Mouse (Mus musculus) heart, adult 2 months (tissue): Measurements from ENCODE around the gene Kat8. TPM values are rescaled to one million over a fixed set of nuclear protein-coding genes. Genes with fewer than 3 reads are reported as not detected.

Source experiments
- DNase-seq, 2 experiments: peaks; one replicate each; pipeline ENCODE4 v3.0.0; 2021
- H3K27ac ChIP-seq: fragments of 200-600 bp; 2 replicates; pipeline ENCODE4 v1.8.1; 2022
- H3K27me3 ChIP-seq: fragments of 200-500 bp; 2 replicates; pipeline ENCODE4 v1.6.1; 2012; ENCODE audit warnings: mild to moderate bottlenecking, low read length, inconsistent platforms, mixed read lengths; ENCODE audit not compliant: control insufficient read depth, insufficient read depth
- H3K36me3 ChIP-seq: fragments of 200-500 bp; 2 replicates; pipeline ENCODE4 v1.6.1; 2012; ENCODE audit warnings: low read length, inconsistent platforms; ENCODE audit not compliant: control insufficient read depth, insufficient read depth
- H3K4me1 ChIP-seq: fragments of 200-500 bp; 2 replicates; pipeline ENCODE4 v1.6.1; 2011; ENCODE audit warnings: low read length; ENCODE audit not compliant: control insufficient read depth, insufficient read depth
- H3K4me3 ChIP-seq: fragments of 200-600 bp; 2 replicates; pipeline ENCODE4 v1.8.1; 2022
- H3K79me2 ChIP-seq: fragments of 200-500 bp; replicated peaks from 2 replicates; pipeline ENCODE4 v1.6.1; 2012; ENCODE audit warnings: mild to moderate bottlenecking, inconsistent platforms, low read length, moderate library complexity, mixed read lengths; ENCODE audit not compliant: control insufficient read depth, insufficient read depth
- H3K9ac ChIP-seq: fragments of 200-500 bp; 2 replicates; pipeline ENCODE4 v1.6.1; 2012; ENCODE audit warnings: low read depth, mild to moderate bottlenecking, control low read depth, inconsistent platforms, low read length, mixed read lengths
- CTCF ChIP-seq: fragments of 200-600 bp; IDR thresholded peaks from 2 replicates; pipeline ENCODE4 v1.8.1; 2022; ENCODE audit warnings: antibody characterized with exemption, mild to moderate bottlenecking, moderate library complexity
- EP300 ChIP-seq: fragments of 200-500 bp; IDR thresholded peaks from 2 replicates; pipeline ENCODE4 v1.6.1; 2011; ENCODE audit warnings: low read depth, low read length, control low read depth; ENCODE audit not compliant: insufficient read depth
- POLR2A ChIP-seq: fragments of 200-500 bp; IDR thresholded peaks from 2 replicates; pipeline ENCODE4 v1.6.1; 2011; ENCODE audit warnings: mild to moderate bottlenecking, low read depth, low read length, control low read depth; ENCODE audit not compliant: insufficient read depth
- WGBS: fragments of 180-500 bp; shearing (Covaris S2); methylation state at CpG from one replicate; pipeline ENCODE4 v1.1.7; 2018; 5-methylcytosine and 5-hydroxymethylcytosine counted together
- intact Hi-C: fragments of 180-260 bp; cut with DNase I; formaldehyde crosslinking; loops from one replicate; pipeline ENCODE4 v1.15.1; 2025
- polyA plus RNA-seq: library from polyadenylated mRNA; depleted of rRNA; stranded (reverse); fragments of >200 nt; gene quantifications from 2 replicates; pipeline ENCODE4 v1.2.3, GENCODE M21; 2012
- total RNA-seq, 2 experiments: library from RNA; stranded (reverse); gene quantifications; 2 replicates each; pipeline ENCODE4 v1.2.3; 2021

The Kat8 gene
- total and polyA plus RNA-seq, 3 experiments: 10.1 to 14.6 (median 13.8) TPM

DNA sequence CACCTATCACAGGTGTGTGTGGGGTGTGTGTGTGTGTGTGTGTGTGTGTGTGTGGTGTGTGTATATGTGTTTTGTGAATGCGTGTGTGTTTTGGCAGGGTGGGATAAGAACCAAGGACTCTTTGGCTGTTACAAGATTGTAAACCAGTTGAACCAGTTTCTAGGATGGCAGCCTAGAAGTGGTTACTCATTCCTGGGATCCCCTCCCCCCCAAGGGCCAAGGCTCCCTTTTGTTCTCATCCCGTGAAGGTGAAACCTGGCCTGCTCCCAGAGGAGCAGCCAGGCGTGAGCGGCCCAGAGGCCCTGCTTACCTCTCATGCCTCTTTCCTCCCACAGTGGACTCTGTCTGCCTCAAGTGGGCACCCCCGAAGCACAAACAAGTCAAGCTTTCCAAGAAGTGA is 12.9 kb downstream of the Kat8 start:
- H3K9ac ChIP-seq: no peak overlapping the region
- H3K27ac ChIP-seq: no peak overlapping the region
- 85% methylated on average over 5 of the region's 5 CpGs for WGBS
- TF ChIP-seq POLR2A (no peak), EP300 (no peak), CTCF (no peak)
- H3K27me3 ChIP-seq: peaks cover 2% of the 10 kb centered on the region; the same call in 1 of the 2 replicates
- H3K4me3 ChIP-seq: no peak overlapping the region
- no peaks in the 10 kb centered on the region for H3K36me3 ChIP-seq
- intact Hi-C loops: no loop called here
- no peaks in the 10 kb centered on the region for H3K79me2 ChIP-seq
- DNase-seq: no peak
- H3K4me1 ChIP-seq: no peaks in the 10 kb centered on the region

DNA sequence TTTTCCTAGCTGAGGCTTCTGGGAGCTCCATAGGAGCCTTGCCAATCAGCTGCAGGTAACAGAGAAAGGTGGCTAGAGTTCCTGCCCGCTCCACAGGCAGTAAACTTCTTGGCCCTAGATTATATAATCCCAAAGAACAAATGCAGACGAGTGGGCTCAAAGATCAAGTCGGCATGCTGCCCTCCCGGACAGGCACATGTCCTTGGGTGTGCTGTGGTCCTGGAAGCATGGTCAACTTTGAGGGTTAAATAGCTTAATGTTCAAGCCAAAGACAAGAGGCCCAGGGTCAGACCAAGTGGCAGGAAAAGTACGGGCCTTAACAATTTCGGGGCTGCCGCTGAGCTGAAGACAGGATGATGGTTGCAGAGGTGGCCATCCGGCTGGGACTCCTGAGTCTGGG is 13.8 kb downstream of the Kat8 start:
- no peaks in the 10 kb centered on the region for H3K79me2 ChIP-seq
- H3K4me3 ChIP-seq: no peak overlapping the region
- H3K4me1 ChIP-seq: no peaks in the 10 kb centered on the region
- no peak overlapping the region for H3K27ac ChIP-seq
- H3K27me3 ChIP-seq: peaks cover 2% of the 10 kb centered on the region; the same call in 1 of the 2 replicates
- no peak overlapping the region for H3K9ac ChIP-seq
- intact Hi-C loops: no loop called here
- TF ChIP-seq EP300: no peak
- no peak for TF ChIP-seq CTCF
- no peak for TF ChIP-seq POLR2A
- H3K36me3 ChIP-seq: no peaks in the 10 kb centered on the region
- 89% methylated on average over 8 of the region's 8 CpGs for WGBS
- no peak for DNase-seq

DNA sequence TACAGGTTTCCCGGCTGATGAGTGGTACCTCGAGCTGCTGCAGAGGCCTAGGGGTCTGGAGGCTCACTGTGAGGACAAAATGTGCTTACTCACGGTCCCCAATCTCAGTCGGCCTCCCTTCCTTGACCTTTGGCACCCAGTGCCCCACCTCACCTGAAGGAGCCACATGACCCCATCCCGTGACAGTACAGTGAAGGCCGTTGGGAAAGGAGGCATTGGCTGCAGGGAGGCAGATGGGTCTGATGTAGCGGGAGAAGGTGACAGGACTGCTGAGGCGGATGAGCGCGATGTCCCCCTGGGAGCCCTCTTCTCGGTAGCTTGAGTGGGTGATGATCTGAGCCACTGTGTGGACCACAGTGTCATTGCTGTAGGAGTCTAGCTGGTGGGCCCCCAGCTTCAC is 14.5 kb downstream of the Kat8 start:
- intact Hi-C loops: no loop called here
- no peaks in the 10 kb centered on the region for H3K79me2 ChIP-seq
- no peaks in the 10 kb centered on the region for H3K4me1 ChIP-seq
- DNase-seq: no peak
- WGBS: 80% methylated on average over 11 of the region's 11 CpGs
- no peak overlapping the region for H3K4me3 ChIP-seq
- H3K36me3 ChIP-seq: no peaks in the 10 kb centered on the region
- no peak overlapping the region for H3K9ac ChIP-seq
- H3K27me3 ChIP-seq: peaks cover 2% of the 10 kb centered on the region; the same call in 1 of the 2 replicates
- no peak overlapping the region for H3K27ac ChIP-seq
- TF ChIP-seq POLR2A: no peak
- no peak for TF ChIP-seq EP300
- TF ChIP-seq CTCF: no peak

DNA sequence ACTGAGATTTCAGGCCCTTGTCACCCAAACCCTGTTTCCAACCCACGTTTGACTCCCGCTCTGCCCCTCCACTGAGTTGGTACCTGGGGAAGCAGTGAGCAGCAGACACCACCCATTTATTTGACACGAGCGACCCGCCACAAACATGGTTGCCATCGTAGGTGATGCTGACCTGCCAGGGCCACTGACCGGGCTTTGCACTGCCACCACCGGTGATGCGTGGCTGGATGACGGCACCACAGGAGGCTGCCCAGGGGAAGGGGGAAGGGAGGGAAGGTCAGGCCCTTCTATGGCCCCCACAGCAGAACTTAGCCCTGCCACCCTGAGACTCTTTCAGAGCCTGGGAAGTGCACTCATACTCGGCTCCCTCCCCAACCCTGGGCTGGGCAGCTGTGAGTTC is 15.4 kb downstream of the Kat8 start:
- no peak for DNase-seq
- Histone ChIP-seq H3K36me3 (no peaks in the 10 kb centered on the region), H3K9ac (no peak overlapping the region), H3K4me1 (no peaks in the 10 kb centered on the region), H3K27me3 (peaks cover 2% of the 10 kb centered on the region; the same call in 1 of the 2 replicates), H3K79me2 (no peaks in the 10 kb centered on the region), H3K4me3 (no peak overlapping the region), H3K27ac (no peak overlapping the region)
- intact Hi-C loops: no loop called here
- WGBS: 90% methylated on average over 11 of the region's 11 CpGs
- TF ChIP-seq POLR2A (no peak), CTCF (no peak), EP300 (no peak)

DNA sequence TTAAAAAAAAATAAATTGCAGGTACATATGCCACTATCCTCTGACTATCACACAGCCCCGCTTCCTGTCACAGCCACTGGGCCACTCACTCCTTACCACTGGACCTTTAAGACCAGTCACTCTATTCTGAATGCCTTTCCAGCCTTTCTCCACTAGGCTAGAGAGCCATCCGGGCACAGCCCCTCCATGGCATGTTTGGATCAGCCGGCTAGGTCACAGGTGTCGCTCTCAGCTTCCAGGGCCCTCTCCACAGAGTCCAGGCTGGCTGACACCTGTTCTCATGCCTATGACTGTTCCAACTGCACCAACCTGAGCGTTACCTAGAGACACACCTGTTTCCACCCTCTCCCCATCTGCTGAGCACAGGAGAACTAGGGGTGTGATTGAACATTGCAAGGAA is 16.3 kb downstream of the Kat8 start:
- WGBS: 46% methylated on average over 5 of the region's 5 CpGs
- no peaks in the 10 kb centered on the region for H3K79me2 ChIP-seq
- no peak overlapping the region for H3K4me3 ChIP-seq
- intact Hi-C loops: no loop called here
- H3K9ac ChIP-seq: no peak overlapping the region
- peaks cover 2% of the 10 kb centered on the region; the same call in 1 of the 2 replicates for H3K27me3 ChIP-seq
- TF ChIP-seq EP300 (no peak), POLR2A (no peak), CTCF (no peak)
- no peak for DNase-seq
- H3K36me3 ChIP-seq: no peaks in the 10 kb centered on the region
- H3K4me1 ChIP-seq: no peaks in the 10 kb centered on the region
- no peak overlapping the region for H3K27ac ChIP-seq

- intact Hi-C loops: no loop called here
- TF ChIP-seq EP300 (no peak), CTCF (no peak)
- DNase-seq: no peak
- Histone ChIP-seq H3K27ac (no peak within 1 kb of the TSS), H3K9ac (no peak within 1 kb of the TSS), H3K36me3 (no peaks in the 10 kb centered on the region), H3K4me1 (no peaks in the 10 kb centered on the region; the same call in 1 of the 2 replicates), H3K27me3 (peaks cover 2% of the 10 kb centered on the region; the same call in 1 of the 2 replicates), H3K79me2 (no peaks in the 10 kb centered on the region), H3K4me3 (no peak within 1 kb of the TSS)
- WGBS: 41% methylated on average over 6 of the region's 6 CpGs
Measured at GRCm38 (mm10) chr7:127929923-127930322, 17.6 kb downstream of the Kat8 start, which contains the start of gene Prss8. Gene Prss8, minus strand, starts transcription at chr7:127930104.
